Mouse (Mus musculus): ENCODE measurements around the gene Mrpl3.
"Not testable (repeated sequence)": the region's sequence is repeated elsewhere in the genome, so short reads cannot be mapped to it uniquely, and the experiment has no call there.

Gene Mrpl3

DNA sequence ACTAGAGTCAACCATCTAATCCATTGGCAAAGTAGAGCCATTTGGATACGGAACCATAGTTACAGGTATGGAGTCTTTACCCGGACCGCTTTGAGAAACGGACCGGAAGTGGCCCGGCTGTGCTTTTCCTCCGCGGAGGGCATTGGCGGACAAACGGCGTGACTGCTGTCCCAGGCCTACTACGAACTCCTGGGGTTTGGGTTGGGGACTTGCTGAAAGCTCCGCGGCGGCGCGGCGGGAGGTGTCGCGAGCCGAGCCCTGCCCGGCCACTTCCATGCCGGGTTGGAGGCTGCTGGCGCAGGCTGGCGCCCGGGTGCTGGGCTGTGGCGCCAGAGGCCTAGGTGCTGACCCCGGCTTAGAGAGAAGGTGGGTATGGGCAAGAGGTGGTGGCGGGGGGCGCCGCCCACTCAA is at the start of gene Mrpl3:
Gene Mrpl3, plus strand, starts transcription at position 93 of the 411 bp plus-strand sequence.
- peak; percentile 84 for DNase-seq (ENCODE audit: low read depth, low spot score)

DNA sequence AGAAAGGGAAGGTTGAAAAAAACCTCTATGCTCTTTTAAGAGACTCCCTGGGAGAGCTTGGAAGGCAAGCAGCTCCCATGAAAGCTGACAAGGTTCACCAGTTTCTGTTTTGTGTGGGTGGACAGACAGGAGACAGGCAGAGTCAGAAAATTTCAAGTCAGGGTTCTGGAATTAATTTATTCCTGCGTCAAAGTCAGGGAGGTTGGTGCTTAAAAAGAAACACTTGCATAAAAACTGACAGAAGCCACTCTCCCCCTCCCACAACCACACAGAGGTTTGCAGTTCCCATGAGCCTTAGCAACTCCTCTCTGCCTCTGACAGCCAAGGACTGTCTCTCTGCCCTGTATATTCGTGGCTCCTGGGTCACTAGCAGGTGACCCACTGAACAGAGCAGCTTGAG is 42.3 kb upstream of the Mrpl3 start:
- no peak for DNase-seq (ENCODE audit: low read depth, low spot score)

DNA sequence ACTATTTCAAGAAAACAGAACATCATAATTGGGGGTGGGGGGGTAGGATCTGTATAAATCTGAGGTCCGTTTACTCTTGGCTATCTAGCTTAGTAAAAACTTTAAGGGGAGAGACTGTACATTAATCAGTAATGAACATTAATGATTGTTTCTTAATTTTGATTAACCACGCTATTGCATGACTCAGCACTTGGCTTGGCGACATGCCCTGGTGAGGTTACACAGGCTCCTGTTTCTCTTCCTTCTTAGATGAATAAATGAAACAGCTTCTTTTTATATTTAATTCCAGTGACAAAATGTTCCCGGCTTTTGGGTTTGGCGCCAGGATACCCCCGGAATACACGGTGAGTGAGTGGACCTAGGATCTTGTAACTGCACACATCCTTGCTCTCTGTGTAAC is 34.9 kb upstream of the Mrpl3 start:
- no peak for DNase-seq (ENCODE audit: low read depth, low spot score)

DNA sequence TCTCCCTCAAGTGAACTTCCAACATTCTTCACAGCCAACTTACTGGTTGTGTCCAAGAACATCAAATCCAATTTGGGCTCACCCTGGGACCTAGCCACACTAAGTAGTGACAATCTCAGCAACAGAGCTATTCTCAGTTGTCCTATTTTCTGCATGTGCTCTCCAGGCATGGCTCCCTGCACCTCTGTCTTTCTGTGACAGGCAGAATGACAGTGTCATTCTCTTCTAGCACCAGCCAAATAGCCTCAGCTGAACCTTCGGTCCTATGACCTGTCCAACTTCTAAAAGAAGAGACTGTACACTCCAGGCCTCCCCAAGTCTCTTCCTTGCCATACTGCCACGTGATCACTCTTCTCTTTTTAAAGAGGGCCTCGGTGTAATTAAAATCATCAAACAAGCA is 24.7 kb upstream of the Mrpl3 start:
- no peak for DNase-seq (ENCODE audit: low read depth, low spot score)

DNA sequence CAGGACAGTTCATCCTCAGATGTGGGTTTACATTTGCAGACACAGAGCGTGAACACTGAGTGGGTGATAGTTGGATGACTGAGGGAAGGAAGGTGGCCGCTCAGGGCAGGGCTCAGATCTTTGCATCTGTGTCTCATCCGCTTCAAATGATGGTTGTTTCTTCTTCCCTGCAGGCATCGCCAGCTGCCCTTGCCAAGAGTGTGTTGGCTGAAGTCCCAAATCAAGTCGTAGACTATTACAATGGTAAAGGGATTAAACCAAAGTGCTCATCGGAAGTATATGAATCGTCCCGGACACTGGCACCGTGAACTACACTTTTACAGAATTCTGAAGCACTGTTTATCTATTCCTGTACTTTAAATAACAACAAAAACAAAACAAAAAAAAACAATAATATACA is 20.5 kb upstream of the Mrpl3 start:
- DNase-seq (ENCODE audit: low read depth, low spot score): no peak

DNA sequence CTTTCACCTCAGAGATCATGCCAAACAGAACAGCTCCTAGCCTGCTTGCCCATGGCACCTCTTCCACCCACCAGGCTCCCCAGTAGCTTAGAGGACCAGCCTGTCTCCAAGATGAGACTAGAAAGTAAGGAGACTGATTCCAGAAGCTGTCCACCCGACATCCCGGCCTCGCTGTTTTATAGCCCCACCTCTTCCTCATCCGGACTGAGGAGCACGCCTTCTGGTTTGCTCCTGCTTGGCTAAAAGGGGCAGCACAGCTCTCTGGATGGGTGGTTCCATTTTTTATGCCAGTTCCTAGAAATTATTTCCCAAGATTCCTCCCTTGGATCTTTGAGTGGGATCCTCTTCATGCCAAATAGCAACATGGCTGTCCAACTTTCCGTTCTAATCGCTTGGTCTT is 19.4 kb upstream of the Mrpl3 start:
- DNase-seq (ENCODE audit: low read depth, low spot score): no peak

DNA sequence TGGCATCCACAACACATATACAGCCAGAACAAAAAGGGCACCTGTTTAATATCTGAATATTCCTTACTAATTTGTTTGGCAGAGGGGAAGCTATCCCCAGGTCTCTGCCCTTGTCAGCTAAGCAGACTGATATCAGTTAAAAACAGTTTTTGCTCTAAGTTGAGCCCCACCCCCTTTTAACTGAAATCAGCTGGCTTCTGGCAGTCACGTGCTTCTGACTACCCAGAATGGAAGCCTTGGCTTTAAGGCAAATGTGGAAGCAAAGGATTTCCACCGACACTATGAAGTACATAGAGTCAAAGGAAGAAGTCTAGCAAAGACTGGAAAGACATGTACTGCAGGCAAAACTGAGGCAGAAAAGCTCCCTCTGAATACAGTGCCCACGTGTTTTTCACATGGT is 15.2 kb upstream of the Mrpl3 start:
- no peak for DNase-seq (ENCODE audit: low read depth, low spot score)

DNA sequence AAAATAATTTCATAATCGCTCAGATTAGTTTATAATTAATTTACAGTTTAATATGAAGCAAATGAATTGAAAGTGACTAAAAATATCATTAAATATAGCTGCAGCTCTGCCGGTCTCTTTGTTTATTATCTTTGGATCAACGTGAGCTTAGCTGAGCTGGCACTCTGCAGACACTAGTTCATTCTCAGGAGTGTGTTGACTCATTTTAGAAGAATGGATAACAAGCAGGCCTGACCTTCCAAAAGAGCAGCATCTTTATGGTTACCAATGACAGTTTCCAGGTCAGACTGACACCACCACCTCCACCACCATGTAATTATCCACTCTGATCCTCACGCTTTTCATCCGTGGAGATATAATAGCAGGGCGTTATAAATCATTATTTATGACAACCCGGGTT is 7.0 kb upstream of the Mrpl3 start:
- no peak for DNase-seq (ENCODE audit: low read depth, low spot score)

DNA sequence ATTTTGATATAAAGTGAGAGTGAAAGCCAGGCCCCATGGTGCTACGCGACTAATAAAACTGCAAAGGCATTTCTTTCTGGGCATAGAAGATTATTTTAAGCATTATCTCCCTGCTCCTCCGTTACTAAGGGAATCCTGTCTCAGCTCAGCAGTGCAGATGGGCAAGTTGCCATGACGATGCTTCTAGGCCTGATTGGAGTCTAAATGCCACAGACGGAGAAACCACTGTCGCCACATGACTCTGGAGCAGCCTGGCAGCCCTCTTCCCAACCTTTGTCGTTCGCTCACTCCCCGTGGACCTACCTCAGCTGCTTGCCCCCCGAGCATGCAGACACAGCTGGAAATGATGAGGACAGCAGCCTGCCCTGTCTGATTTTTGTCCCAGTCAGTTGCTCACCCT is 4.7 kb upstream of the Mrpl3 start:
- no peak for DNase-seq (ENCODE audit: low read depth, low spot score)

DNA sequence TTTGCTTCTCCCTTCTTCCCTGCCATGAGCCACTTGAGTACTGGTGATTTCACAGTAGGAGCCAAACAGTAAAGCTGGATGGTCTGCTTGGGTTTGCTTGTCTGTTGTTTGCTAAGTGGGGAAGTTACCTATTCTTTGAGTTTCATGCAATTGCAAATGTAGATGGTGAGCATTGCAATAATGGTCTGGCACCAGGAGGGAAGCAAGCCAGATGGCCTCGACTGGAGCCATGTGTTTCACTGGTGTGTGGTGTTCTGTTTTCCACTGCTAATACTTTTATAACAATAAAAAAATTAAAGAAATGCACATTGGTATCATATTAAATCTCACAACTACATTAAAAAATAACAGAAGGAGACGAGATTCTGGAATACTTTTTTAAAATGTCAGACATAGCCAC is 3.4 kb upstream of the Mrpl3 start:
- no peak for DNase-seq (ENCODE audit: low read depth, low spot score)

DNA sequence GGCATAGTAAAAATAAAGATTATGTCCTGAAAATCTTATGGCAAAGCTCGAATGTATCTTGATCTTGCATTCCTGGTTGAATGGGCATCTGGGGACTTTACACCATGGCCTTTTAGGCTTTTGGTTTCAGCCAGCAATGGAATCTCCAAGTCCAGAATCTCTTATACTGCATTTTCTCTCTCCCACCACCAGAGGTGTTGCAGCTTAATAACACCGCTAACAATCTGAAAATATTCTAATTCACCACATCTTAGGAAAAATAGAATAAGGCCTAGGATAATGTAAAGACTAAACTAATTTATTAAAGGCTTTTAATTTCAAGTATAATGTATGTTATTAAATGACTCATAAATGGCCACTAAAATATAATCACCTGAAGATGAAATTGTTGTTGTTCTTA is 2.8 kb upstream of the Mrpl3 start:
- no peak for DNase-seq (ENCODE audit: low read depth, low spot score)

GRCm38 (mm10) chr9:105053812-105054211 is 773 bp downstream of the Mrpl3 start:
- DNase-seq (ENCODE audit: low read depth, low spot score): no peak

GRCm38 (mm10) chr9:105069106-105069505 is 16.1 kb downstream of the Mrpl3 start:
- no peak for DNase-seq (ENCODE audit: low read depth, low spot score)

- DNase-seq (ENCODE audit: low read depth, low spot score): no peak
Observed at GRCm38 (mm10) chr9:105072991-105073748, 20.1 kb downstream of the Mrpl3 start.

- no peak for DNase-seq (ENCODE audit: low read depth, low spot score)
Observed at GRCm38 (mm10) chr9:105074851-105075250, 21.8 kb downstream of the Mrpl3 start.

DNA sequence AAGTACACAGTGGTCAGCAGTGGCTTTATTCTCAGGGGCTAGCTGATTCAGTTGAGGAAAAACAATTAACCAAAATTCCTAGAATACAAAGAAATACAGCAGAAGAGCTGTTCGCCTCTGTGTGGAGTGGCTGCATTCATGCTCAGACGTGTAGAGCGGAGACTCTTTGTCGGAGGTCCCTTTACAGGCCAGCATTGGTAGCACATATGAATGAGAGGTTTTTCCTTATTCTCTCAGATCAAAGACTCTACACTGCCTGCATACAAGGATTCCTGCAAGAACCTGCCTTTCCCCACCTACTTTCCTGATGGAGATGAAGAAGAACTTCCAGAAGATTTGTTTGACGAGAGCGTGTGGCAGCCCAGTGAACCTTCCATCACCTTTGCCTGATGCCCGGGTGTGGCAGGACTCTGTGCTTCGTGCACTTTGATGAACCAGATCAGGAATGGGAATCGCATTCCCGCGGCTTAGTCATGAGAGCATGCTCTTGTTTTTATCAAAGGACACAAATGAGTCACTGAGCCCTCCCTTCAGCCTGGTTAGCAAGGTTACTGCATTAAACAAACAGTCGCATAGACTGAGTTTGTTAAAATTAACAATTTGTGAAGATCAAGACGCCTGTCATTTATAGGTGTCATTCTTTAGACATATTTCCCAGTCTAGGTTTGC is 23.9 kb downstream of the Mrpl3 start:
- DNase-seq (ENCODE audit: low read depth, low spot score): no peak

DNA sequence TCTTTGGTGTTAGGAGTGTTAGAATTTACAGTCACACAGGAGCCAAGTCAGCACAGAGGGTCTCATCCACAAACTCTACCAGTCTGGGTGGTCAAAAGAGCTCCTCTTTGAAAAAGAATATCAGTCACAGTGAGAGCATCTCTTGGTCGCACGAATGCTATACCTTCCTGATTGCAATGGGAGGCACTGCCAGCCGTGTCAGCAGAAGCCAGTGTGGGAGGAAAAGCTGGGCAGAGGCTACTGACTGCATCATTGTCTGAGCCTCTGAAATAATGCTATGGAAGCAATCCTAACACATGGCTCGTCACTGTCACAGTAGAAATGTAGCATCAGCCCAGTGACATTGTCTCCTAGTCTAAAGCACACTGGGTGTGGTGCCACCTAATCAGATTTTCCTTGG is 25.4 kb downstream of the Mrpl3 start:
- DNase-seq (ENCODE audit: low read depth, low spot score): no peak

DNA sequence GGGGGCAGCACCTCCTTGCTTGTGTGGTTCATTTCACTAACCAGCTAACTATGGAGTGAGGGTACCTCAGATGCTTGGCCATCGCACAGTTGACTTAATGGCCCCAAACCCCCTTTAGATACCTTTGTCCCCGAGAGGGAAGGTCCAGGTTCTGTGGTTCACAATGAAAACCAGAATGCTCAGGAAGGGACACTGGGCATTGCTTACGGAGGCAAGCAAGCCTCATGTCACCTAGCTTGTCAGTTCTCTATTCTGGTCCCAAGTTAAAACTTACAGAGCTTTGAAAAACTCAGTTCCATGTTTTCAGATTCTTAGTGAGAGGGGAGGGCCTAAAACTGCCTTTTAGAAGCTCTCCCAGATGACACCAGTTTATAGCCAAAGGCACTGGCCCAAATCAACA is 27.2 kb downstream of the Mrpl3 start:
- no peak for DNase-seq (ENCODE audit: low read depth, low spot score)

DNA sequence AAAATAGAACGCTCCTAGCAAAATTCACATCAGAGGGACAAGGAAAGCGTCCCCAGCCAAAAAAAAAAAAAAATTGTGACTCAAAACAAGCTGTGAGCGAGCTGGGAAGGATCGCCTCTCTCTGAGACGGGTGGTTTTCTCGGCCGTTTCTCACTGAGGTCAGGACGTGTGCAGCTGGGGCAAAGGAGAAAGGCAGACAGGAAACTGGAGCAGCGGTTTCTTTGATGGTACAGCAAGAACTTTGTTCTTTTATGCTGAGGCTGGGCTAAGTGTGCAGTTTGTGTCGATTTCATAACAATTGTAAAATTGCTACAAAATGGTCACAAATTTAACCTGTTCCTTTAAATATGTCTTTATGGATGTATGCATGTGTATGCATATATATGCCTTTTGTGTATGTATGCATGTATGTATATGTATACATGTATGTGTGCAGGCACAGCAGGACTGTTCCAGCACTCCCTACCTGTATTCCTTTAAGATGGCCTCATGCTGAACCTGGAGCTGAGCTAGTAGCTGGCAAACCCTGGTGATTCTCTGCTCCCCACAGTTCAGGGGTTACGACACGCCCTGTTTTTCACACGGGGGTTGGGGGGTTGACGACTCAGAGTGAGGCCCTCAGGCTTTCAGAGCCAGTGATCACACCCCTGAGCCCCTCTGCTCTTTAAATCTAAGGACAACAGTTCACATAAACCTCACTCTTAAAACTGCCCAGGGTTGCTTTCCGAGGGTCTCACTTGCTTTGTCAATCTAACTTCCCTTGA is 48.0 kb downstream of the Mrpl3 start:
- no peak for DNase-seq (ENCODE audit: low read depth, low spot score)

GRCm38 (mm10) chr9:105101911-105102310 is 48.9 kb downstream of the Mrpl3 start:
- no peak for DNase-seq (ENCODE audit: low read depth, low spot score)

DNA sequence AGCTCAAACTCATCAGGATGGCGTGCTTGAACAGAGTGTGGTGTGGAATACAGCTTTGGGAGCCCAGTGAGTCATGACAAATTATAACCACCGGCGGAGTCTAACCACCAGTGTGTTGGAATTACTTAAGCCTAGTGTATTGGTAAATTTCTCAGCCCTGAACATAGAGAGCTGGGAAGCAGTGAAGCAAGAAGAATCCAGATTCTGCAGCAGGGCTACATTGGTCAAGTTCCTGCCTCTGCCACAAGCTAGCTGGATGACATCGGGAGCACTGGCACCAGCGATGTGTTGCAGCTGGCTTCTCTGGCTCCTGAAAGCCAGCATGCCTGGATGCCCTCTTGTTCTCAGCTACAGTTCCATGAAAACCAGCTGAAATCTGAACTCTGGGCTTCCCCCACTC is 50.9 kb downstream of the Mrpl3 start:
- DNase-seq (ENCODE audit: low read depth, low spot score): no peak

GRCm38 (mm10) chr9:105125206-105125605 is 72.2 kb downstream of the Mrpl3 start:
- not testable (repeated sequence) for DNase-seq (ENCODE audit: low read depth, low spot score)

Data from ES-CJ7 (cell line).